Mouse (Mus musculus) midbrain, embryonic 12.5 days (tissue): ENCODE measurements at regions not wholly inside any gene's neighbourhood (a gene's known extent, or its start where the extent isn't known, plus 50 kb on each side); places are given as distances from the start of the nearest gene placed in this dataset.
A peak's percentile ranks its signal among the peaks of the same experiment; 100 is the strongest.

Source experiments
- ATAC-seq: fragments of 200-750 bp; cut with Nextera tagmentation; 2 replicates; pipeline ENCODE4 v1.8.0; 2017; ENCODE audit warnings: low read depth, moderate TSS enrichment, moderate library complexity; ENCODE audit not compliant: low FRiP score
- H3K27ac ChIP-seq: fragments of 300-500 bp; sonication (generic); replicated peaks from 2 replicates; pipeline ENCODE4 v1.5.1; 2016; ENCODE audit warnings: mild to moderate bottlenecking
- H3K27me3 ChIP-seq: fragments of 300-500 bp; sonication (generic); 2 replicates; pipeline ENCODE4 v1.6.1; 2016; ENCODE audit warnings: mild to moderate bottlenecking
- H3K36me3 ChIP-seq: fragments of 300-500 bp; sonication (generic); 2 replicates; pipeline ENCODE4 v1.6.1; 2016
- H3K4me1 ChIP-seq: fragments of 300-500 bp; sonication (generic); 2 replicates; pipeline ENCODE4 v1.6.1; 2016
- H3K4me2 ChIP-seq: fragments of 300-500 bp; sonication (generic); replicated peaks from 2 replicates; pipeline ENCODE4 v1.6.1; 2016; ENCODE audit warnings: mild to moderate bottlenecking, moderate library complexity
- H3K4me3 ChIP-seq: fragments of 300-500 bp; sonication (generic); 2 replicates; pipeline ENCODE4 v1.5.1; 2016; ENCODE audit warnings: mild to moderate bottlenecking
- H3K9ac ChIP-seq: fragments of 300-500 bp; sonication (generic); replicated peaks from 2 replicates; pipeline ENCODE4 v1.6.1; 2016; ENCODE audit warnings: mild to moderate bottlenecking, moderate library complexity
- H3K9me3 ChIP-seq: fragments of 300-500 bp; sonication (generic); 2 replicates; pipeline ENCODE4 v1.6.1; 2016; ENCODE audit warnings: mild to moderate bottlenecking
- WGBS: fragments of 180-500 bp; shearing (Covaris S2); methylation state at CpG from one replicate; pipeline ENCODE4 v1.1.7; 2016; 5-methylcytosine and 5-hydroxymethylcytosine counted together

DNA sequence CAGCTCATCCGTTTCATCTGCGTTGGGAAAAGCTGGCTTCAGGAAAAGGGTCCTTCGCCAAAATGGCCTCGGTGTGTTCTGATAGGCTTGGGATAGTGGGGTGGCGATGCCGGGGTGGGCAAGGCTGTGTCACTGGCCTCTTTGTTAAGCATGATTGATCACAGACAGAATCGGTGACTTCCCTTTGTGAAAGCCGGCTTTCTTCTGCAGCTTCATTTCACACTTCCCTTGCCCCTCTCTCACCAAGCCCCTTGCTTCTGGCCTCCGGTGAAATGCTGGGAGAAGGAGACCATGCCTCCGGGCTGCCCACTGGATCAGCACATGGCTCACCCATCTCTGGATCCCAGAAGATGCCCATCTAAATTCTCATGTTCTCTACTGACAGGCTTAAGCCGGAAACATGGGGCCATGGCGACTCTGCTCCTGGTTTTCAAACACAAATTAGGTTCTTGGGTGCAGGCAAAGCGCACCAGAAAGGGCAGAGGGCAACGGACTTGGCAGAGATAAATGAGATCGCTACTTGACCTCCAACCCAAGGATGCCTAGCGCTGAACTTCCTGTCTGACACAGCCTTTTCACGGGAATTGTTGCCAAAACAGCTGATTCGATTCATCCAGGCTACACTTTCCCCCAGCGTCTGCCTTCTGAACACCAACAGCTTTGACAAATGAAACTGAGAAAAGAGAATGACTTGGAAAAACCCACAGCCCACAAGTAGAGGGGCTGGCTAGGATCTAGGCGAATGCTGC, 392.7 kb upstream of the Spred2 start:
- no peak overlapping the region for H3K27ac ChIP-seq
- peaks cover 16% of the 10 kb centered on the region for H3K4me1 ChIP-seq
- WGBS = 21% methylated on average over 20 of the region's 20 CpGs
- H3K9me3 ChIP-seq = no peaks in the 10 kb centered on the region
- H3K4me2 ChIP-seq = peak overlapping the region; percentile 37
- H3K4me3 ChIP-seq = peak overlapping the region; percentile 9; the same call in 1 of the 2 replicates
- 0 out of 2 replicates have a peak, but pooled peaks have one; percentile 17 for ATAC-seq
- H3K27me3 ChIP-seq = peaks cover 20% of the 10 kb centered on the region; the same call in 1 of the 2 replicates
- H3K36me3 ChIP-seq = no peaks in the 10 kb centered on the region
- H3K9ac ChIP-seq = no peak overlapping the region; the same call in 1 of the 2 replicates

- H3K9me3 ChIP-seq = no peaks in the 10 kb centered on the region
- H3K4me2 ChIP-seq = no peak overlapping the region
- H3K36me3 ChIP-seq = no peaks in the 10 kb centered on the region
- 94% methylated on average over 7 of the region's 7 CpGs for WGBS
- H3K27ac ChIP-seq = no peak overlapping the region
- H3K4me3 ChIP-seq = no peak overlapping the region
- H3K4me1 ChIP-seq = peaks cover 16% of the 10 kb centered on the region
- H3K27me3 ChIP-seq = peaks cover 15% of the 10 kb centered on the region; the same call in 1 of the 2 replicates
- H3K9ac ChIP-seq = no peak overlapping the region
- ATAC-seq = no peak
Measured at GRCm38 (mm10) chr11:19532867-19533266, 391.3 kb upstream of the Spred2 start.

- WGBS = 82% methylated on average over 1 of the region's 1 CpGs
Measured at GRCm38 (mm10) chr11:19533701-19534100, 390.5 kb upstream of the Spred2 start.

GRCm38 (mm10) chr11:19535215-19535614, 389.0 kb upstream of the Spred2 start:
- H3K36me3 ChIP-seq = no peaks in the 10 kb centered on the region
- ATAC-seq = no peak
- no peak overlapping the region for H3K9ac ChIP-seq
- H3K4me1 ChIP-seq = peaks cover 8% of the 10 kb centered on the region
- no peaks in the 10 kb centered on the region for H3K9me3 ChIP-seq
- no peak overlapping the region for H3K27ac ChIP-seq
- H3K4me3 ChIP-seq = no peak overlapping the region
- peaks cover 15% of the 10 kb centered on the region; the same call in 1 of the 2 replicates for H3K27me3 ChIP-seq
- no peak overlapping the region for H3K4me2 ChIP-seq
- WGBS = 82% methylated on average over 1 of the region's 1 CpGs

More at GRCm38 (mm10) chr11:19533701-19534100, 390.5 kb upstream of the Spred2 start:
- Histone ChIP-seq H3K4me1 (peaks cover 15% of the 10 kb centered on the region), H3K4me2 (no peak overlapping the region), H3K36me3 (no peaks in the 10 kb centered on the region), H3K4me3 (no peak overlapping the region), H3K9ac (no peak overlapping the region), H3K27me3 (peaks cover 15% of the 10 kb centered on the region; the same call in 1 of the 2 replicates), H3K27ac (no peak overlapping the region), H3K9me3 (no peaks in the 10 kb centered on the region)
- ATAC-seq = no peak

DNA sequence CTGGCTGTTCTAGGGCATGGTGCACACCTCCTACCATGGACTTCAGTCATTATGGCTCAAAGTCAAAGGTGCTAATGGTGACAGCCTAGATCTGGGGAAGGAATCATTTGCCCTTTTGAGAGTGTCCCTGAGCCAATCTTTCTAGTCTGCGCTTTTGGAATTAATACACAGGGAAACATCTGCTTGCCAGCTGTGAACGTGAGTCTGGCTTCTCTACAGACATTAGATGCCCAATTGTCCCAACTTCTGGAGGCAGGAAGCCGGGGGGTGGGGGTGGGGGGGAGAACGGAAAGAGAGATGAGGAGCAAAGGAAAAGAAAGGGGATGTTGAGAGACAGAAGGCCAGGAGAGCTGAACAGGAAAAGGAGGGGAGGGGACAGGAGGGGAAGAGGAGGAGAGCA, 377.9 kb upstream of the Spred2 start:
- Histone ChIP-seq H3K4me1 (no peaks in the 10 kb centered on the region), H3K27ac (no peak overlapping the region), H3K4me2 (no peak overlapping the region), H3K27me3 (no peaks in the 10 kb centered on the region), H3K9ac (no peak overlapping the region), H3K9me3 (no peaks in the 10 kb centered on the region), H3K4me3 (no peak overlapping the region), H3K36me3 (no peaks in the 10 kb centered on the region)
- no peak for ATAC-seq
- 78% methylated on average over 4 of the region's 4 CpGs for WGBS

GRCm38 (mm10) chr11:19554316-19554946, 369.7 kb upstream of the Spred2 start:
- Histone ChIP-seq H3K27ac (0 out of 2 replicates have a peak overlapping the region, but pooled peaks have one; percentile 49), H3K36me3 (no peaks in the 10 kb centered on the region)

DNA sequence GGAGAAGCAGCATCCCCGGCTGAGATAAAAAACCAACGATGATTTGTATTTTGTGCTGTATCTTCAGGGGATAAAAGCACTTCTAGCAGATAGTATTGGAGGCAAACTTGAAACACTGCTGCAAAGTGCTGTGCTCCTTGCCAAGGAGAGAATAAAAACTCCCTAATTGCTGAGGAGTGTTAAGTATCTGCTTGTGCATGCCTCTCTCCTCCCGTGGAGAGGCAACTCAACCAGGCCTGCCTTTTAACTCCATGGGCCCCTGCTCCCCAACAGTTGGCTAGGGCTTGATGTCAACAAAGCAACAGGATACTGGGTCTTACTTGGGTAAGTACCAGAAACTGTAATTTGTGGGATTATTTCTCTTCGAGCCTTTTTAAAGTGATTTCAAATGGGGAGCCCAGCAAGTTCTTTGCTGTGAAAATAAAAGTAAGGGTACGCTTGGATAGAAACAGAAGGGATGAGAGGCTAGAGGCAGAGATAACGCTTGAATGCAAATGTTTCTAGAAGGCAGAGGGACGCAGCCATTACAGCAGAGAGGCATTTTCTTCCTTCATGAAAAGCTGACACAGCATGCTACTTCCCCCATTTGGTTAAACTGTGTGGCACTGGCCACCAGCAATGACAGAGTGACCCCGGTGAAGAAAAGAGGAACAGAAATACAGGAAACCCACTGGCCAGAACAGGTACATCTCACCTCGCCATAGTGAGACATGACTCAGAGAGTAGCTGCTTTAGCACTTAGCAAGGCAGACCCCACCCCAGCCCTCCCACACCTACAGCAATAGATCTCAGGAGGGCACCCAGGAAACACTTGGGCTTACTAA, 369.0 kb upstream of the Spred2 start:
- 0 out of 2 replicates have a peak, but pooled peaks cover 3% of the 10 kb centered on the region for H3K27me3 ChIP-seq
- H3K9ac ChIP-seq = 0 out of 2 replicates have a peak overlapping the region, but pooled peaks have one; percentile 28
- peaks cover 15% of the 10 kb centered on the region for H3K4me1 ChIP-seq
- H3K4me3 ChIP-seq = no peak overlapping the region
- ATAC-seq = peak; percentile 35; the same call in 1 of the 2 replicates
- no peaks in the 10 kb centered on the region for H3K36me3 ChIP-seq
- H3K9me3 ChIP-seq = no peaks in the 10 kb centered on the region
- peak overlapping the region; percentile 17 for H3K4me2 ChIP-seq
- 35% methylated on average over 9 of the region's 9 CpGs for WGBS
- peak overlapping the region; percentile 49; the same call in 1 of the 2 replicates for H3K27ac ChIP-seq

More at GRCm38 (mm10) chr11:19554316-19554946, 369.7 kb upstream of the Spred2 start:
- H3K27me3 ChIP-seq = 0 out of 2 replicates have a peak, but pooled peaks cover 3% of the 10 kb centered on the region
- ATAC-seq = peak; percentile 87
- no peak overlapping the region for H3K4me3 ChIP-seq
- peak overlapping the region; percentile 17 for H3K4me2 ChIP-seq
- peaks cover 15% of the 10 kb centered on the region for H3K4me1 ChIP-seq
- WGBS = 11% methylated on average over 9 of the region's 9 CpGs
- no peaks in the 10 kb centered on the region for H3K9me3 ChIP-seq
- 0 out of 2 replicates have a peak overlapping the region, but pooled peaks have one; percentile 28 for H3K9ac ChIP-seq

GRCm38 (mm10) chr11:19560452-19560851, 363.7 kb upstream of the Spred2 start:
- H3K9me3 ChIP-seq = no peaks in the 10 kb centered on the region
- H3K27ac ChIP-seq = no peak overlapping the region
- H3K4me2 ChIP-seq = no peak overlapping the region
- no peak overlapping the region for H3K9ac ChIP-seq
- peaks cover 1% of the 10 kb centered on the region; the same call in 1 of the 2 replicates for H3K4me1 ChIP-seq
- H3K36me3 ChIP-seq = no peaks in the 10 kb centered on the region
- no peak overlapping the region for H3K4me3 ChIP-seq
- H3K27me3 ChIP-seq = 0 out of 2 replicates have a peak, but pooled peaks cover 2% of the 10 kb centered on the region
- WGBS = 88% methylated on average over 7 of the region's 7 CpGs
- no peak for ATAC-seq

- no peak overlapping the region for H3K27ac ChIP-seq
- 88% methylated on average over 4 of the region's 4 CpGs for WGBS
- ATAC-seq = no peak
- no peaks in the 10 kb centered on the region for H3K36me3 ChIP-seq
- H3K27me3 ChIP-seq = no peaks in the 10 kb centered on the region
- no peak overlapping the region for H3K4me2 ChIP-seq
- H3K9ac ChIP-seq = no peak overlapping the region
- H3K4me1 ChIP-seq = no peaks in the 10 kb centered on the region
- no peaks in the 10 kb centered on the region for H3K9me3 ChIP-seq
- no peak overlapping the region for H3K4me3 ChIP-seq
Measured at GRCm38 (mm10) chr11:19562668-19563067, 361.5 kb upstream of the Spred2 start.

- no peak overlapping the region for H3K27ac ChIP-seq
Measured at GRCm38 (mm10) chr11:19585228-19585627, 338.9 kb upstream of the Spred2 start.

DNA sequence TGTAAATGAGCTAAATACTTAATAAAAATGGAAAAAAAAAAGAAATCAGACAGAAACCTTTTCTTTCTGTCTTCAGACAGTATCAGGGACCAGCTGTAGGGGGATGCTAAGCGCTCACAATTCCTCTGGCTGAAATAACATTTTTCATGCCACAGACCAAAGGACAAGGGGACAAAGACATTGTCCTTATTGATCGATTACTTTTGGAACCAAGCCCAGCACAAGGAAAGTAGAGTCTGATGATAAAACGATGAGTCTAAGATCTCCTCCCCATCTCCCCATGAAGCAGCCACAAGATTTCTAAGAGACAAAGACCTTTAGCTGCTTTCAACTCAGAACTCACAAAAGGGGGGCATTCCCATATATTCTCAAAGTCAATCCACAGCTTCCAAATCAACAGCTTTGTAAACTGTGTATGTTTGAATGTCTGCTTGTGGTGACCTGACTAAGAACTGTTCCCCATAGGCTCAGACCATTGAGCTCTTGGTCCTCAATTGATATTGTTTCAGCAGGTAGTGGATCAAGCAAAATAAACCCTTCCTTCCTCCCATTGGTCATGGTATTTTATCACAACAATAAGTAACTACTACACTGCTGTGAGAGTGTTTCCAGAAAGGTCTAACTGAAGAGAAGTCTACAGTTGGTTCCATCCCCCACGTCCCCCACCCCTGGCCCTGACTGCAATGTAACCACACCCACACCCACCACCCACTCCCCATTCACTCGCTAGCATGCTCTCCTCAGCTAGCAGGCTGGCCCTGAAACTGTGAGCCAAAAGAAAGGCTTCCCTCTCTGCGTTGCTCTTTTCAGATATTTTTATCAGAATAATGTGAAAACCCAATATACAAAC, 331.4 kb upstream of the Spred2 start:
- 82% methylated on average over 6 of the region's 6 CpGs for WGBS
- no peaks in the 10 kb centered on the region for H3K27me3 ChIP-seq
- no peak overlapping the region for H3K4me2 ChIP-seq
- H3K27ac ChIP-seq = no peak overlapping the region
- no peaks in the 10 kb centered on the region for H3K4me1 ChIP-seq
- no peaks in the 10 kb centered on the region for H3K9me3 ChIP-seq
- H3K36me3 ChIP-seq = no peaks in the 10 kb centered on the region
- no peak for ATAC-seq
- no peak overlapping the region for H3K4me3 ChIP-seq
- no peak overlapping the region for H3K9ac ChIP-seq

More at GRCm38 (mm10) chr11:19585228-19585627, 338.9 kb upstream of the Spred2 start:
- no peak overlapping the region for H3K4me2 ChIP-seq
- H3K27me3 ChIP-seq = no peaks in the 10 kb centered on the region
- 82% methylated on average over 7 of the region's 7 CpGs for whole genome bisulfite sequencing
- no peaks in the 10 kb centered on the region for H3K36me3 ChIP-seq
- no peak for ATAC-seq
- H3K4me3 ChIP-seq = no peak overlapping the region
- no peak overlapping the region for H3K9ac ChIP-seq
- H3K9me3 ChIP-seq = no peaks in the 10 kb centered on the region
- no peaks in the 10 kb centered on the region for H3K4me1 ChIP-seq
